Mouse (Mus musculus): ENCODE data around the gene Tas2r123. TPM values are rescaled to one million over a fixed set of nuclear protein-coding genes. Genes with fewer than 3 reads are reported as not detected.

Gene Tas2r123
- polyA plus RNA-seq (2012; rRNA removed): not detected in 2 replicates

DNA sequence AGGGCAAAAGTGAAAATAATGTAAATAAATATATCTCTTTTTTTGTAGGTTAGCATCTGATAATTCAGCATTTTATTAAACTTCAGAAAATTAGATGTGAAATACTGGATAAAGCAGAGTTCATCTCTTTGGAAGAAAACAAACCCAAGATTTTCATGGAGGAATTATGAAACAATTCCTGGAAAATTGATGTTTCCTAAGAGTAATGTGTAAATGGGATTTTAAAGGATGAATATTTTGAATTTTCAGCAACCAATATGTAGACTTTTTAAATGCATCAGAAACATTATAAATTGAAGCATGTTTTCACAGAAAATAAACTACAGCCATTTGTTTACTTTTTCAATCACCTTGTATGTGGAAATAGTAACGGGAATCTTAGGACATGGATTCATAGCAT lies at the start of gene Tas2r123:
Gene Tas2r123, plus strand, starts transcription at position 301 of the 400 bp plus-strand sequence.

DNA sequence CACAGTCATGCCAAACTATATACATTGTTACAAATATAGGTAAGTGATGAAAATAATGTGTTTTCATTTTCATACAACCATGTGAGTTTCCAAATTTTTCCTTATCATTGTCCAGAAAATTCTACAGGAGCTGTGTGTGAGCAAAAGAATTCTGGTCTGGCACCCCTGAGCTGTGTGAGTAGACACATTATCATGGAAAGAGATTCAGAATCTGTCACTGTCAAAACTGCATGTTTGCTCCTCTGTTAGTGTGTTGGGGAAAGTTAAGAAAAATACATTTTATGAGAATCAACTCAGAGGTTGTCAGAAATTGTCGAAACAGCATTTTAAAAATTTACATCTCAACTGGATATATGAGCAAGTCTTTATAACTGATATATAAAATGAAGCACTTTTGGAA lies 44.4 kb upstream of the Tas2r123 start, which contains the start of gene Tas2r117:
Gene Tas2r117, plus strand, starts transcription at position 301 of the 400 bp plus-strand sequence.

DNA sequence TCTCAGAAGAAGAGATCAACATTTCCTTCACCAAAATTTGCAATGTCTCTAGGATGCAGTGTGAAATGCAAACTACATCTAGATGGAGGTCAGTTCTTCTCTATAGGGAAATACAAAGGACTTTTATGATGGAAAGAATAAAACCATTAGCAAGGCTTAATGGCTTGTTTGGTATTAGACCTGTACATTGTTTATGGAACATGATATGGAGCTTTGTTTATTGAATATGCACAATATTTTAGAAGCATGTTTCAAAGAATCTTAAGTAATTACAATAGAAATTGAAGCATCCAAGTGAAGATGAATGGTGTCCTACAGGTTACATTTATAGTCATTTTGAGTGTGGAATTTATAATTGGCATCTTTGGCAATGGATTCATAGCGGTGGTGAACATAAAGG lies 8.2 kb downstream of the Tas2r123 start, which contains the start of gene Tas2r116:
Gene Tas2r116, plus strand, starts transcription at position 301 of the 400 bp plus-strand sequence.

DNA sequence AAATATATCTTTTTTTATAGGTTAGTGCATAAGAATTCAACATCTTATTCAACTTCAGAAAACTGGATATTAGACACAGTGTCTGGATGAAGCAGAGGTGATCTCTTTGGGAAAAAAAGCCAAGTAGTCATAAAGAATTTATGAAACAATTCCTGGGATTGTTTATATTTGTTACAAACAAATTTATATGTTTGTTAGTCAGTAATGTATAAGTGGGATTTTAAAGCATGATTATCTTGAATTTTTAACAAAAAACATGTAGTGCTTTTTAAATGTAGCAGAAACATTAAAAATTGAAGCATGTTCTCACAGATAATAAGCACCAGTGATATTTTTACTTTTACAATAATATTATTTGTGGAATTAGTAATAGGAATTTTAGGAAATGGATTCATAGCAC lies 20.8 kb downstream of the Tas2r123 start, which contains the start of gene Tas2r110:
Gene Tas2r110, plus strand, starts transcription at position 301 of the 400 bp plus-strand sequence.

DNA sequence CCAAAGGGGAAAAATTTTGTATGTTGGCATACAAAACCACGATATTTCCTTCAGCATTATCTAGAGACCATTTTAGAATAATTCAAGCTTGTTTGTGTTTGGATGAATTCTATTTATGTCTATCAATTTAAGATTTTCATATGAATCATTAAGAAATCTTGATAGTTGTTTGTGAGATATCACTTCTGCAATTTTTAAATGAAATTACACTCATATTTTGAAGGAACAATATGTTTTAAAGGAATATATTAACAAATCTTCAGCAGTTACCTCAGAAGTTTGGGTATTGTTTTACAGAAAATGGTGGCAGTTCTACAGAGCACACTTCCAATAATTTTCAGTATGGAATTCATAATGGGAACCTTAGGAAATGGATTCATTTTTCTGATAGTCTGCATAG lies 45.8 kb downstream of the Tas2r123 start, which contains the start of gene Tas2r113:
Gene Tas2r113, plus strand, starts transcription at position 301 of the 400 bp plus-strand sequence.

Other genes starting within 250 kb of the Tas2r123 start
- not detected in 2 replicates for gene A630073D07Rik, start 195.6 kb upstream of the Tas2r123 start, polyA plus RNA-seq (2012; rRNA removed)
- not detected in 2 replicates for gene Tas2r120, start 190.2 kb upstream of the Tas2r123 start, polyA plus RNA-seq (2012; rRNA removed)
- gene Tas2r121, start 146.1 kb upstream of the Tas2r123 start, polyA plus RNA-seq (2012; rRNA removed): not detected in 2 replicates
- gene Tas2r122, start 135.2 kb upstream of the Tas2r123 start, polyA plus RNA-seq (2012; rRNA removed): not detected in 2 replicates
- not detected in 2 replicates for gene Tas2r115, start 109.1 kb upstream of the Tas2r123 start, polyA plus RNA-seq (2012; rRNA removed)
- not detected in 2 replicates for gene Tas2r124, start 92.4 kb upstream of the Tas2r123 start, polyA plus RNA-seq (2012; rRNA removed)
- not detected in 2 replicates for gene Tas2r102, start 85.0 kb upstream of the Tas2r123 start, polyA plus RNA-seq (2012; rRNA removed)
- gene Tas2r136, start 69.0 kb upstream of the Tas2r123 start, polyA plus RNA-seq (2012; rRNA removed): not detected in 2 replicates
- gene Tas2r117, start 44.3 kb upstream of the Tas2r123 start, polyA plus RNA-seq (2012; rRNA removed): not detected in 2 replicates
- not detected in 2 replicates for gene Tas2r116, start 8.3 kb downstream of the Tas2r123 start, polyA plus RNA-seq (2012; rRNA removed)
- not detected in 2 replicates for gene Tas2r110, start 20.9 kb downstream of the Tas2r123 start, polyA plus RNA-seq (2012; rRNA removed)
- gene Tas2r113, start 45.9 kb downstream of the Tas2r123 start, polyA plus RNA-seq (2012; rRNA removed): not detected in 2 replicates
- not detected in 2 replicates for gene Tas2r125, start 62.5 kb downstream of the Tas2r123 start, polyA plus RNA-seq (2012; rRNA removed)
- not detected in 2 replicates for gene Tas2r129, start 104.0 kb downstream of the Tas2r123 start, polyA plus RNA-seq (2012; rRNA removed)
- not detected in 2 replicates for gene Tas2r131, start 110.8 kb downstream of the Tas2r123 start, polyA plus RNA-seq (2012; rRNA removed)
- gene Tas2r109, start 133.8 kb downstream of the Tas2r123 start, polyA plus RNA-seq (2012; rRNA removed): not detected in 2 replicates
- not detected in 2 replicates for gene Tas2r103, start 190.0 kb downstream of the Tas2r123 start, polyA plus RNA-seq (2012; rRNA removed)
- gene Tas2r140, start 208.7 kb downstream of the Tas2r123 start, polyA plus RNA-seq (2012; rRNA removed): not detected in 2 replicates